Mouse (Mus musculus) liver, embryonic 12.5 days (tissue): ENCODE measurements around the gene P3h4. TPM values are rescaled to one million over a fixed set of nuclear protein-coding genes. Genes with fewer than 3 reads are reported as not detected.
A peak's percentile ranks its signal among the peaks of the same experiment; 100 is the strongest.

ENCODE experiments used
- ATAC-seq: fragments of 200-750 bp; cut with Nextera tagmentation; 2 replicates; pipeline ENCODE4 v1.8.0; 2017; ENCODE audit warnings: moderate number of reproducible peaks, mild to moderate bottlenecking, moderate library complexity
- H3K27ac ChIP-seq: fragments of 300-500 bp; sonication (generic); 2 replicates; pipeline ENCODE4 v1.5.1; 2016; ENCODE audit warnings: mild to moderate bottlenecking
- H3K27me3 ChIP-seq: fragments of 300-500 bp; sonication (generic); replicated peaks from 2 replicates; pipeline ENCODE4 v1.6.1; 2016; ENCODE audit warnings: mild to moderate bottlenecking, moderate library complexity
- H3K36me3 ChIP-seq: fragments of 300-500 bp; sonication (generic); 2 replicates; pipeline ENCODE4 v1.6.1; 2016; ENCODE audit warnings: mild to moderate bottlenecking, moderate library complexity
- H3K4me1 ChIP-seq: fragments of 300-500 bp; sonication (generic); 2 replicates; pipeline ENCODE4 v1.6.1; 2016
- H3K4me2 ChIP-seq: fragments of 300-500 bp; sonication (generic); 2 replicates; pipeline ENCODE4 v1.6.1; 2016; ENCODE audit warnings: mild to moderate bottlenecking, moderate library complexity
- H3K4me3 ChIP-seq: fragments of 300-500 bp; sonication (generic); 2 replicates; pipeline ENCODE4 v1.5.1; 2016; ENCODE audit warnings: mild to moderate bottlenecking, moderate library complexity
- H3K9ac ChIP-seq: fragments of 300-500 bp; sonication (generic); 2 replicates; pipeline ENCODE4 v1.6.1; 2016; ENCODE audit warnings: mild to moderate bottlenecking, moderate library complexity
- H3K9me3 ChIP-seq: fragments of 300-500 bp; sonication (generic); replicated peaks from 2 replicates; pipeline ENCODE4 v1.6.1; 2016; ENCODE audit warnings: mild to moderate bottlenecking, moderate library complexity
- WGBS: fragments of 180-500 bp; shearing (Covaris S2); methylation state at CpG from one replicate; pipeline ENCODE4 v1.1.7; 2016; ENCODE audit not compliant: insufficient replicate concordance; 5-methylcytosine and 5-hydroxymethylcytosine counted together
- polyA plus RNA-seq: library from polyadenylated mRNA; unstranded; fragments of >200 nt; fragmentation: Nextera tagmentation; extraction: Ambion mirVana; gene quantifications from 2 replicates; pipeline ENCODE4 v1.2.1, GENCODE M21; 2016

The P3h4 gene
- polyA plus RNA-seq, 1 experiment from 2014 or later: 11.0 TPM

DNA sequence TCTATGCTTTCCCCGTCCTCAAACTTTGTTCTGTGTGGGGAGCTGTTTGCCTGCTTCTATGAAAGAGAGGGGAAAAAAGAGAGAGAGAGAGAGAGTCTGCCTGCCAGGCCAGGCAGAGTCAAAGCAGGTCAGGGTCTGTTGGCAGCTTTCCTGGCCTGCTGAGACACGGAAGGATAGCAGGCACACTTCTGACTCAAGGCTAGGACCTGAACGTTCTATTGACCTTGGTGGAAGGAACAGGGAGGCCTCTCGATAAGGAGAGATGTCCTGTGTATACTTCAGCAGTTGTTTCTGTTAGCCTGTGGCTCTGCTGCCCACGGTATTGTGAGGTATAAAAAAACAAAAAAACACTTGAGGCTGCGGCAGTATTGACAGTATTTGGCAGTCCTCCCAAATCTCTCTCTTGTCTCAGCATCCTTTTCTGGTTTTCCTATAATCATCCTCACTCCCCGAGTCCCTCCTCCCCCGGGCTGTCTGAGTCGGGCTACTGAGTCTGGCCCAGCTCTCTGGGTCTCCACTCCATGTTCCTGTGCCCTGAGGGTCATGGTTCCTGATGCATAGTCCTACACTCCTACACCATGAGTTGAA is 14.1 kb upstream of the P3h4 start:
- 63% methylated on average over 9 of the region's 9 CpGs for WGBS
- Histone ChIP-seq H3K4me1 (peaks cover 18% of the 10 kb centered on the region), H3K9me3 (no peaks in the 10 kb centered on the region), H3K4me2 (no peak overlapping the region), H3K27me3 (no peaks in the 10 kb centered on the region), H3K36me3 (peaks cover 28% of the 10 kb centered on the region), H3K4me3 (no peak overlapping the region), H3K9ac (no peak overlapping the region), H3K27ac (no peak overlapping the region)
- ATAC-seq: no peak

DNA sequence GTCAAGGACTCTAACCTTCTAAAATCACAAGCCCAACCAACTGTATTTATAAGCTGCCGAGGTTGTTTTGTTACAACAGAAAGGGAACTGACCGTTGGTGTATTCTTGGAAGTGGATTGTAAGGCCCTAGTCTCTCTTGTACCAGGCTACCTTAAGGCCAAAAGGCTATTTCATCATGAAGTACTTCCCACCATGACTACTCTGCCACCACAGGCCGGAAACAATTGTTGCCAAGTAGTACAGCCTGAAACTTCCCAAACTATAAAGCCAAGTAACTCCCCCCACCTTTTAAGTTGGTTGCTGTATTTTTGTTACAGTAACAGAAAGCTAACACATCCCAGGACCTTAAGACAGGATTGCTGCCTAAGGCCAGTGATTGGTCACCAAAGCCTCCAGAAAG is 12.2 kb upstream of the P3h4 start:
- Histone ChIP-seq H3K9me3 (no peaks in the 10 kb centered on the region), H3K4me1 (peaks cover 13% of the 10 kb centered on the region), H3K4me2 (no peak overlapping the region), H3K4me3 (no peak overlapping the region), H3K9ac (no peak overlapping the region), H3K27me3 (no peaks in the 10 kb centered on the region), H3K27ac (no peak overlapping the region), H3K36me3 (peaks cover 21% of the 10 kb centered on the region)
- 66% methylated on average over 3 of the region's 3 CpGs for WGBS
- ATAC-seq: no peak

GRCm38 (mm10) chr11:100425851-100426250 is 11.2 kb upstream of the P3h4 start:
- WGBS: 22% methylated on average over 7 of the region's 7 CpGs
- H3K9me3 ChIP-seq: no peaks in the 10 kb centered on the region
- peak; percentile 77 for ATAC-seq
- peaks cover 18% of the 10 kb centered on the region for H3K36me3 ChIP-seq
- peaks cover 13% of the 10 kb centered on the region for H3K4me1 ChIP-seq
- no peaks in the 10 kb centered on the region for H3K27me3 ChIP-seq
- no peak overlapping the region for H3K27ac ChIP-seq
- no peak overlapping the region for H3K9ac ChIP-seq
- H3K4me3 ChIP-seq: no peak overlapping the region
- H3K4me2 ChIP-seq: no peak overlapping the region

GRCm38 (mm10) chr11:100423836-100424235 is 9.2 kb upstream of the P3h4 start:
- Histone ChIP-seq H3K9me3 (no peaks in the 10 kb centered on the region), H3K9ac (no peak overlapping the region), H3K27me3 (0 out of 2 replicates have a peak, but pooled peaks cover 6% of the 10 kb centered on the region), H3K4me3 (no peak overlapping the region), H3K27ac (no peak overlapping the region), H3K4me1 (peaks cover 13% of the 10 kb centered on the region), H3K36me3 (peaks cover 6% of the 10 kb centered on the region), H3K4me2 (no peak overlapping the region)
- no peak for ATAC-seq
- 81% methylated on average over 7 of the region's 7 CpGs for WGBS

DNA sequence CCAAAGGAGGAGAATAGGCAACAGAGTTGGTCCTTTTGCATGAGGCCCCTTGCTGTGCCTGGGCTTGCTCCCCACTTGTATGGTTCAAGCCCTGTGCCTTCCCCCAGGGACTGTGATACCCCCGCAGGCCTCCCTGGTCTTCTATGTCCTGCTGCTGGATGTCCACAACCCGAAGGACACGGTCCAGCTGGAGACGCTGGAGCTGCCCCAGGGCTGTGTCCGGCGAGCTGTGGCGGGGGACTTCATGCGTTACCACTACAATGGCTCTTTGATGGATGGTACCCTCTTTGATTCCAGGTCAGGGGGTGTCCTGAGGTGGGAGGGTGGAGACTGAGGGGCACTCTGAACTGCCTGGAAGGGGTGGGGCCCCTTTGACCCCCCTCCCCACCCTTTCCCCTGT is 6.9 kb upstream of the P3h4 start:
- H3K4me2 ChIP-seq: no peak overlapping the region
- H3K9ac ChIP-seq: no peak overlapping the region
- no peak overlapping the region for H3K27ac ChIP-seq
- peaks cover 6% of the 10 kb centered on the region for H3K36me3 ChIP-seq
- no peaks in the 10 kb centered on the region for H3K9me3 ChIP-seq
- no peak overlapping the region for H3K4me3 ChIP-seq
- peaks cover 12% of the 10 kb centered on the region for H3K4me1 ChIP-seq
- 84% methylated on average over 8 of the region's 8 CpGs for WGBS
- no peak for ATAC-seq
- H3K27me3 ChIP-seq: peaks cover 17% of the 10 kb centered on the region

- 4% methylated on average over 31 of the region's 31 CpGs for WGBS
- peak within 1 kb of the TSS; percentile 68 for H3K27ac ChIP-seq
- H3K36me3 ChIP-seq: no peaks in the 10 kb centered on the region
- peak within 1 kb of the TSS; percentile 60 for H3K4me3 ChIP-seq
- H3K27me3 ChIP-seq: peaks cover 60% of the 10 kb centered on the region
- peak within 1 kb of the TSS; percentile 78 for H3K4me2 ChIP-seq
- ATAC-seq: peak; percentile 22; the same call in 1 of the 2 replicates
- H3K9me3 ChIP-seq: no peaks in the 10 kb centered on the region
- H3K4me1 ChIP-seq: peaks cover 34% of the 10 kb centered on the region
- peak within 1 kb of the TSS; percentile 49 for H3K9ac ChIP-seq
These were observed 532 bp upstream of the P3h4 start, which contains the start of gene Fkbp10 for GRCm38 (mm10) chr11:100414914-100415822. Fkbp10 (plus strand) TSS chr11:100415697.

GRCm38 (mm10) chr11:100413541-100413940 is 1.1 kb downstream of the P3h4 start:
- H3K4me3 ChIP-seq: peak overlapping the region; percentile 60
- peaks cover 6% of the 10 kb centered on the region; the same call in 1 of the 2 replicates for H3K36me3 ChIP-seq
- H3K9ac ChIP-seq: peak overlapping the region; percentile 49
- H3K27me3 ChIP-seq: peaks cover 67% of the 10 kb centered on the region
- peaks cover 34% of the 10 kb centered on the region for H3K4me1 ChIP-seq
- no peak for ATAC-seq
- 70% methylated on average over 11 of the region's 11 CpGs for WGBS
- H3K9me3 ChIP-seq: no peaks in the 10 kb centered on the region
- H3K27ac ChIP-seq: no peak overlapping the region
- H3K4me2 ChIP-seq: peak overlapping the region; percentile 78

GRCm38 (mm10) chr11:100411736-100412135 is 2.9 kb downstream of the P3h4 start:
- no peaks in the 10 kb centered on the region for H3K9me3 ChIP-seq
- no peak overlapping the region for H3K4me3 ChIP-seq
- H3K4me1 ChIP-seq: peaks cover 34% of the 10 kb centered on the region
- H3K36me3 ChIP-seq: peaks cover 8% of the 10 kb centered on the region; the same call in 1 of the 2 replicates
- H3K4me2 ChIP-seq: peak overlapping the region; percentile 8; the same call in 1 of the 2 replicates
- 54% methylated on average over 11 of the region's 11 CpGs for WGBS
- peaks cover 58% of the 10 kb centered on the region for H3K27me3 ChIP-seq
- no peak for ATAC-seq
- no peak overlapping the region for H3K27ac ChIP-seq
- no peak overlapping the region for H3K9ac ChIP-seq

GRCm38 (mm10) chr11:100409686-100410085 is 5.0 kb downstream of the P3h4 start:
- H3K4me3 ChIP-seq: no peak overlapping the region
- H3K36me3 ChIP-seq: peaks cover 8% of the 10 kb centered on the region; the same call in 1 of the 2 replicates
- peaks cover 28% of the 10 kb centered on the region for H3K4me1 ChIP-seq
- no peak overlapping the region for H3K4me2 ChIP-seq
- H3K27me3 ChIP-seq: peaks cover 37% of the 10 kb centered on the region
- H3K27ac ChIP-seq: no peak overlapping the region
- 74% methylated on average over 3 of the region's 3 CpGs for WGBS
- no peaks in the 10 kb centered on the region for H3K9me3 ChIP-seq
- ATAC-seq: no peak
- H3K9ac ChIP-seq: no peak overlapping the region

- Histone ChIP-seq H3K27me3 (peaks cover 30% of the 10 kb centered on the region), H3K4me2 (no peak overlapping the region), H3K4me3 (no peak overlapping the region), H3K27ac (no peak overlapping the region), H3K4me1 (peaks cover 21% of the 10 kb centered on the region), H3K9me3 (no peaks in the 10 kb centered on the region), H3K36me3 (peaks cover 8% of the 10 kb centered on the region; the same call in 1 of the 2 replicates), H3K9ac (no peak overlapping the region)
- no peak for ATAC-seq
- 77% methylated on average over 12 of the region's 12 CpGs for WGBS
These were observed 5.7 kb downstream of the P3h4 start for GRCm38 (mm10) chr11:100408835-100409462.

- Histone ChIP-seq H3K9me3 (no peaks in the 10 kb centered on the region), H3K27ac (no peak overlapping the region), H3K4me3 (no peak overlapping the region), H3K9ac (no peak overlapping the region), H3K27me3 (peaks cover 23% of the 10 kb centered on the region), H3K4me1 (peaks cover 23% of the 10 kb centered on the region), H3K36me3 (peaks cover 8% of the 10 kb centered on the region; the same call in 1 of the 2 replicates), H3K4me2 (no peak overlapping the region)
- 37% methylated on average over 10 of the region's 10 CpGs for WGBS
- ATAC-seq: no peak
These were observed 6.4 kb downstream of the P3h4 start for GRCm38 (mm10) chr11:100408076-100408834.
